Mouse (Mus musculus) cerebellum, adult 9-10 months (tissue): Measurements from ENCODE around the gene Btg3.
"Not testable (repeated sequence)": the region's sequence is repeated elsewhere in the genome, so short reads cannot be mapped to it uniquely, and the experiment has no call there.

Experiments
- DNase-seq: peaks from one replicate; pipeline ENCODE4 v3.0.0; 2022

Gene Btg3

GRCm38 (mm10) chr16:78376745-78377570 is at the start of gene Btg3:
Gene Btg3 (minus strand): TSS chr16:78377192.
- peak; percentile 8 for DNase-seq

- no peak for DNase-seq
These were observed 40.7 kb upstream of the Btg3 start for GRCm38 (mm10) chr16:78417733-78418132.

GRCm38 (mm10) chr16:78416500-78416899 is 39.5 kb upstream of the Btg3 start:
- no peak for DNase-seq

- no peak for DNase-seq
These were observed 33.0 kb upstream of the Btg3 start for GRCm38 (mm10) chr16:78409991-78410390.

GRCm38 (mm10) chr16:78407855-78408254 is 30.9 kb upstream of the Btg3 start:
- no peak for DNase-seq

GRCm38 (mm10) chr16:78406657-78407056 is 29.7 kb upstream of the Btg3 start:
- DNase-seq, result no peak

GRCm38 (mm10) chr16:78402316-78402715 is 25.3 kb upstream of the Btg3 start:
- no peak for DNase-seq

- DNase-seq, result no peak
These were observed 22.4 kb upstream of the Btg3 start for GRCm38 (mm10) chr16:78399423-78399822.

- DNase-seq, result no peak
These were observed 21.7 kb upstream of the Btg3 start for GRCm38 (mm10) chr16:78398734-78399133.

- no peak for DNase-seq
These were observed 14.4 kb upstream of the Btg3 start for GRCm38 (mm10) chr16:78391354-78391753.

- DNase-seq, result no peak
These were observed 13.0 kb upstream of the Btg3 start for GRCm38 (mm10) chr16:78389986-78390385.

- DNase-seq, result no peak
These were observed 12.1 kb upstream of the Btg3 start for GRCm38 (mm10) chr16:78389122-78389521.

GRCm38 (mm10) chr16:78378493-78378892 is 1.5 kb upstream of the Btg3 start:
- DNase-seq, result no peak

GRCm38 (mm10) chr16:78375821-78376691 is 936 bp downstream of the Btg3 start:
- DNase-seq, result no peak

- DNase-seq, result no peak
These were observed 1.8 kb downstream of the Btg3 start for GRCm38 (mm10) chr16:78375222-78375621.

- no peak for DNase-seq
These were observed 3.2 kb downstream of the Btg3 start for GRCm38 (mm10) chr16:78373743-78374142.

- no peak for DNase-seq
These were observed 4.2 kb downstream of the Btg3 start for GRCm38 (mm10) chr16:78372786-78373185.

- no peak for DNase-seq
These were observed 5.4 kb downstream of the Btg3 start for GRCm38 (mm10) chr16:78371491-78372046.

- not testable (repeated sequence) for DNase-seq
These were observed 12.4 kb downstream of the Btg3 start for GRCm38 (mm10) chr16:78364554-78364953.

GRCm38 (mm10) chr16:78361466-78361865 is 15.5 kb downstream of the Btg3 start:
- no peak for DNase-seq

- DNase-seq, result no peak
These were observed 19.2 kb downstream of the Btg3 start for GRCm38 (mm10) chr16:78357757-78358156.

GRCm38 (mm10) chr16:78347328-78347926 is 29.6 kb downstream of the Btg3 start:
- DNase-seq, result no peak
